Mouse (Mus musculus): Measurements from ENCODE around the gene Steap4.
A peak's percentile ranks its signal among the peaks of the same experiment; 100 is the strongest.
"Not testable (repeated sequence)": the region's sequence is repeated elsewhere in the genome, so short reads cannot be mapped to it uniquely, and the experiment has no call there.

Steap4 gene

GRCm38 (mm10) chr5:7960176-7960575 is at the start of gene Steap4:
Gene Steap4, plus strand, starts transcription at chr5:7960457.
- DNase-seq, result peak; percentile 99

DNA sequence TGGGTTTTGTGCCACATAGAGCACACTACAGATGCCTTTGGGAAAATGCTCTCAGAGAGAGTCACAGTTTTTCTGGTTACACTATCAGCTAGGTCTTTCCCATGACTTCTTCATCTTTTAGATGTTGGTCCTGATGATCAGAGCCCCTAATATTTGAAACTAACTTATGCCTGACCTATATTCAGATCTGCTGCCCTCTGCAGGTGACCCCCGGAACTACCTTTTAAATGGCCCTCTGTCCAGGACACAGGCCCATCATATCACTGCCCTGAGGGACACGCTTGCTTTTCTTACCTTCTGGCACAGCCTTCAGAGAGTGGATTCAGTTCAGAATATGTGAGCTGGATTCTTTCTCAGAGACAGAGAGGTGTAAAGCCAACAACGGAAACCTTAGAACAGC is 48.3 kb upstream of the Steap4 start:
- DNase-seq, result no peak

GRCm38 (mm10) chr5:7917501-7918295 is 42.6 kb upstream of the Steap4 start:
- DNase-seq, result no peak

GRCm38 (mm10) chr5:7918296-7918579 is 42.0 kb upstream of the Steap4 start:
- DNase-seq, result peak; percentile 90

- DNase-seq, result peak; percentile 95
These were observed 40.6 kb upstream of the Steap4 start for GRCm38 (mm10) chr5:7919681-7920080.

- no peak for DNase-seq
These were observed 37.5 kb upstream of the Steap4 start for GRCm38 (mm10) chr5:7922751-7923150.

- peak; percentile 91 for DNase-seq
These were observed 36.6 kb upstream of the Steap4 start for GRCm38 (mm10) chr5:7923666-7924065.

- no peak for DNase-seq
These were observed 27.7 kb upstream of the Steap4 start for GRCm38 (mm10) chr5:7932234-7933221.

DNA sequence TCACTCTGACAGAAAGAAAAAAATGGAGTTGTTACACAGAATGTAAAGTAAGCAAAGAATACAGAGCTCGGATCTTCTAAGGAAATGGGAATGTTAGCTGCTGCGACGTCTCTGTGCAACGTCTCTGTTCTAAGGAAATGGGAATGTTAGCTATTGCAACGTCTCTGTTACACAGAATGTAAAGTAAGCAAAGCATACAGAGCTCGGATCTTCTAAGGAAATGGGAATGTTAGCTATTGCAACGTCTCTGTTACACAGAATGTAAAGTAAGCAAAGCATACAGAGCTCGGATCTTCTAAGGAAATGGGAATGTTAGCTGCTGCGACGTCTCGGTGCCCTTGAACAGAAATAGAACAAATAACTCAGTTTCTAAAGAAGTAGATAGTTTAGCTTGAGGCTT is 26.8 kb upstream of the Steap4 start:
- not testable (repeated sequence) for DNase-seq

DNA sequence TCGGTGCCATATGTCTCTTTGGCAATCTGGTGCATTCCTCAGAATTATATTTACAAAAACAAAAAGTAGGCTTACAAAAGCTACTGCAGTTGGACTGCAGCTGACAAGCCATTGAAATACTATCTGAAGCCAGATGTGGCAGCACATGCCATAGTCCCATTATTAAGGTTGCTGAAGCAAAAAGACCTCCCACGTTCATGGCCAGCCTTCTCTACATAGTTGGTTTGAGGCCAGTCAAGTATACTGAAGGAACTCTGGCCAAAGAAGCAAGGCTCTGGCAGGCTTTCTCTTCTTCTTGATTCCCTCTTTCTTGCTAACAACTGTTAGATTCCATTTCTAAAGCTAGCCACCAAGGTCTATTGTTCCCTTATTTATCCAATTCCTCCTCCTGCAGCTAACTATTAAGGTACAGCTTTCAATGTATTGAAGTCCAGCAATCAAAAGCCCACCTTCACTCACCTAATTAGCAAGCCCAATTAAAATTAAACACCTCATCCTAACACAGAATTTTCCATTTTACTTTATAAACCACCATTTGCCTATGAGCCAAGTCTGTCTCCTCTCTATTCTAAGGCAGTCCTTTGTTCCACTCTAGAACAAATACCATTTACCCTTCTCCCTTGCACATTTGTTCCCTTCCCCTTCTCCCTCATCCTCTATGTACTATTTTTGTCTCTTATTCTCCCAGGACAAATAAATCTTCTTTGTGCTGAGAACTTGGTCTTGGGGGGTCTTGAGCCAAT is 26.2 kb upstream of the Steap4 start:
- no peak for DNase-seq

- DNase-seq, result no peak
These were observed 5.4 kb upstream of the Steap4 start for GRCm38 (mm10) chr5:7954838-7955237.

DNA sequence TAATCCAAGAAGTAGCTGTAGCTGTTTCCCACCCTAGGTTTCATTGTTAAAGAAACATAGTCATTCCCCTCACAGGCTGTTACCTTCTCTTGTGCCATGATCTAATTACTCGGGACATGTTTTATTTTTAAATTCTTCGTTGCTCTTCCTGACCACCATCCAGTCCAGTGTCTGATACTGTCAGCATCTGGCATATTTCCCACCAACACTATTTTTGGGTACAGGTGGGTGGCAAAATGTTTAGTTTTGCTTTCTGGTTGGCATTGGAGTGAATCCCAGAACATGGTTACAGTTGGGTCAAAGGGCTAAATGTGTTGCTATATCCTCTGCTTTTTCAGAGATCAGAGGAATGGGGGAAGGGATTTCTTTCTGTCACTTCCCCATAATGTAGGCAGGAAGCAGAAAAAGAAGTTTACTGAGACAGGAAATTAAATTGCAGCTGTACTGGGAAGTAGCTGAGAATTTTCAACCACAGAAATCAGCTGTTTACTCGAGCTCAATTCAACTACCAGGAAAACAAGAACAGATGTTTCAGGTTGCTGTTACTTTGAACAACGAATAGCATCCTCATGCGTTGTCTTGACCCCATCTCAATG is 4.8 kb upstream of the Steap4 start:
- no peak for DNase-seq

GRCm38 (mm10) chr5:7958061-7958460 is 2.2 kb upstream of the Steap4 start:
- no peak for DNase-seq

GRCm38 (mm10) chr5:7959286-7959685 is 971 bp upstream of the Steap4 start:
- peak; percentile 94 for DNase-seq

- no peak for DNase-seq
These were observed 856 bp downstream of the Steap4 start for GRCm38 (mm10) chr5:7961113-7961512.

DNA sequence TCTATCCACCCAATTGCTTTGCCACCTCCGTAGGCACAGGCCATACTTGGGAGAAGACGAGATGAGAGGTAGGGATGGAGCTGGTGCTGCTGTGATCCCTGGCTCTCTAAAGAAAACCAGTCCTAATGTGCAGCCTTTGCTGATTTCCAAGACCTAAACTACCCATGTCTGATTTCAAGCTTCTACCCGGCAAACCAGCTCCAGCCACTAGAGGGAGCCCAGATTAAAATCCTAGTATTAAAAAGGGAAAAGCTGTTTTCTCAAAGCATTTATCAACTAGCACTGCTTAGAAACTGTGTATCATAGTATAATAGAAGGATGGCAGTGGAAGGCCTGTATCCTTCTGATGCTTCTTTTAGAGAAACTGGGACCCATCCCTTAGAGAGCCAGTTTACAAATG is 5.0 kb downstream of the Steap4 start:
- DNase-seq, result no peak

DNA sequence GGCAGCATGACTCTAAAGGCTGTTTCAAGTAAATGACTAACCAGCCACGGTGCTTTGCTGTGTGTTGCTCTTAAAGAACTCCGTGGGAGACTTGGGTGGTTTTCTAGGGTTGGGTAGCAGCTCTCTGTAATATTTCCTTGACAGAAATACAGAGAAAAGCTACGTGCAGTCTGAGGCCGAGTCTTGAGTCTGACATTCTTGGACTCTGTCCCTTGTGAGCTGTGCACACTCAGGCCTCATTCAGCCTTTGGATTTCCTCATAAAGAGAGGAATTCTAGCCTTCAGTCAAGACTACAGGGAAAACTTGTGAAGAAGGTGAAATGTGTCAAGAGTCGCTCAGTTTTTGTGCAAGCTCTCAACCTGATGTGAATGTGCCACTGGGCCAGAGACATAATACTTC is 7.9 kb downstream of the Steap4 start:
- no peak for DNase-seq

GRCm38 (mm10) chr5:7972266-7972665 is 12.0 kb downstream of the Steap4 start:
- DNase-seq, result peak; percentile 82

DNA sequence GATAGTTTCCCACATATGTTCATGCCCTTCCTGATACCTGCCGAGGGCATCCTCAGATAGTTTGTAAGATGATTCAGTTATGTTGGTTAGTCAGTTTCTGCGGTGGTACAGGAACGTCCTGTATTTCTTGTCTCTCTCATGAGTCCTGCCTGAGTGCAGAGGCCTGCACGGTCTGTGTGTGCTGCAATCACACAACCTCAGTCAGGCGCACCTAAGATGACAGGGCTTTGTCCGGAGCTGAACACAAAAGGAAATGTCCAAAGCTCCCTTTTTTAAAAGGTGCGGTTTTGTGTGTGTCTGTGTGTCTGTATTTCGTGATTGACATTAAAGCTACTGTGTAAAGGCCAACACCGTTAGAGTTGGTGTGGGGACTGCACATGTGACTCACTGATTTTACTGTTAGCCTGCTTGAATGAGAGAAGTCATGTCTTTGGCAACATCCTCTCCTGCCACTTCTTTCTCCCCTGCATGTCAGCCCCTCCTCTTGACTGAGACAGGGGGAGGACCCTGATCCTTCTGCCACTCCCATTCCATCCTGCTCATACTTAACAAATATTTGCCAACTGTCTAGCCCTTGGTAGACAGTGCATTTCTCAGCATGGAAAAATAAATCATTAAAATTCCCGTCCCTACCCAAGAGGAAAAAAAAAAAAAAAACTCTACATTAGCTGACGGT is 14.4 kb downstream of the Steap4 start:
- peak; percentile 71 for DNase-seq

DNA sequence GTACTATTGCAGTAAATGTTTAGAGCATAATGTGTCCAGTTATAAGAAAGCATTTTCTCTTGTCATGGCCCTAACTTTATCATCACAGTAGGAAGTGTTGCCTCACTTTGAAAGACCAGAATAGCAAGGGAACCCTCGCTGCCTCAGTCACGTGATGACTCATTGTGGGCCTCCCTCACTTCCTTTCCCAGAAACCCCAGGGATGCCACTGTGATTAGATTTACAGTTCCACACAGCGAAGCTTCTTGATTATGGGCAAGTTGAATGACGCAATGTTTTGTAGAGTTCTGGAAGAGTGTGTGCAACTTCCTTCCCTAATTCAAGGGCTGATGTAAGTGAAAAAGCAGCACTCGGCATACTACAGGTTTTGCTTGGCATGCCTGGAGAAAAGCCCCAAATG is 20.3 kb downstream of the Steap4 start:
- DNase-seq, result peak; percentile 93

GRCm38 (mm10) chr5:7987962-7988361 is 27.7 kb downstream of the Steap4 start:
- no peak for DNase-seq

- no peak for DNase-seq
These were observed 28.2 kb downstream of the Steap4 start for GRCm38 (mm10) chr5:7988415-7988814.
